Mouse (Mus musculus) ES-E14 (cell line): ENCODE measurements at regions not wholly inside any gene's neighbourhood (a gene's known extent, or its start where the extent isn't known, plus 50 kb on each side); places are given as distances from the start of the nearest gene placed in this dataset.

Experiments used
- DNase-seq: peaks from one replicate; pipeline ENCODE4 v3.0.0-alpha.2; 2013; ENCODE audit warnings: low read depth, low spot score
- H3K27ac ChIP-seq: 2 replicates; pipeline ENCODE4 v1.5.1; 2012; ENCODE audit warnings: low read depth, mild to moderate bottlenecking, low read length, moderate library complexity, mixed read lengths; ENCODE audit not compliant: poor library complexity, insufficient read depth, severe bottlenecking
- H3K36me3 ChIP-seq: 2 replicates; pipeline ENCODE4 v1.6.1; 2012; ENCODE audit warnings: mild to moderate bottlenecking, low read length, moderate library complexity, mixed read lengths; ENCODE audit not compliant: control insufficient read depth, poor library complexity, insufficient read depth, severe bottlenecking
- H3K4me1 ChIP-seq, 2 experiments: fragments of 150-350 bp in 1 of 2; sonication (generic) in 1 of 2; 2 replicates each; pipeline ENCODE4 v1.6.1; 2012; ENCODE audit warnings: low read length in 2 of 2, mild to moderate bottlenecking in 1 of 2, mixed read lengths in 1 of 2; ENCODE audit not compliant: control insufficient read depth in 2 of 2, insufficient read depth in 2 of 2, poor library complexity in 1 of 2
- H3K4me3 ChIP-seq, 2 experiments: fragments of 150-350 bp in 1 of 2; sonication (generic) in 1 of 2; 2 replicates each; pipeline ENCODE4 v1.5.1; 2012; ENCODE audit warnings: low read length in 2 of 2, low read depth in 1 of 2, mild to moderate bottlenecking in 1 of 2, mixed read lengths in 1 of 2; ENCODE audit not compliant: insufficient read depth in 1 of 2, poor library complexity in 1 of 2, severe bottlenecking in 1 of 2
- H3K9ac ChIP-seq: 2 replicates; pipeline ENCODE4 v1.6.1; 2012; ENCODE audit warnings: low read depth, mild to moderate bottlenecking, low read length, mixed read lengths; ENCODE audit not compliant: poor library complexity, insufficient read depth, severe bottlenecking
- H3K9me3 ChIP-seq: fragments of 150-350 bp; sonication (generic); 2 replicates; pipeline ENCODE4 v1.6.1; 2012; ENCODE audit warnings: low read depth, mild to moderate bottlenecking, low read length; ENCODE audit not compliant: control insufficient read depth, insufficient read depth
- CHD2 ChIP-seq: IDR thresholded peaks from 2 replicates; pipeline ENCODE4 v1.6.1; 2014; ENCODE audit warnings: mild to moderate bottlenecking, low read depth, low read length, inconsistent platforms
- HCFC1 ChIP-seq: IDR thresholded peaks from 2 replicates; pipeline ENCODE4 v1.6.1; 2012; ENCODE audit warnings: low read length, inconsistent platforms, borderline replicate concordance; ENCODE audit not compliant: insufficient read depth
- MAFK ChIP-seq: IDR thresholded peaks from 2 replicates; pipeline ENCODE4 v1.6.1; 2014; ENCODE audit warnings: mild to moderate bottlenecking, low read depth, low read length, inconsistent platforms; ENCODE audit not compliant: insufficient read depth
- ZC3H11A ChIP-seq: IDR thresholded peaks from 2 replicates; pipeline ENCODE4 v1.6.1; 2012; ENCODE audit warnings: low read depth, mild to moderate bottlenecking, inconsistent platforms, low read length, borderline replicate concordance
- ZNF384 ChIP-seq: IDR thresholded peaks from 2 replicates; pipeline ENCODE4 v1.6.1; 2012; ENCODE audit warnings: low read depth, low read length, inconsistent platforms
- in situ Hi-C, 2 experiments: fragments of 600-800 bp; cut with MboI; formaldehyde crosslinking; loops; one replicate each; pipeline ENCODE4 v1.15.1; 2025; ENCODE audit warnings: low sequenced_read_pairs in 2 of 2, inconsistent platforms in 1 of 2; ENCODE audit not compliant: unreplicated experiment in 2 of 2

GRCm38 (mm10) chr9:101510807-101511206, 259.2 kb upstream of the Ppp2r3a start:
- Histone ChIP-seq H3K36me3 (no peaks in the 10 kb centered on the region), H3K27ac (no peak overlapping the region), H3K9me3 (no peaks in the 10 kb centered on the region), H3K4me3 (no peak overlapping the region), H3K9ac (no peak overlapping the region), H3K4me1 (no peaks in the 10 kb centered on the region)
- in situ Hi-C loops, result no loop called here
- no peak for DNase-seq
- TF ChIP-seq MAFK (no peak), HCFC1 (no peak), CHD2 (no peak), ZNF384 (no peak), ZC3H11A (no peak)

- TF ChIP-seq MAFK (no peak), CHD2 (no peak), ZC3H11A (no peak), ZNF384 (no peak), HCFC1 (no peak)
- Histone ChIP-seq H3K9ac (no peak overlapping the region), H3K36me3 (no peaks in the 10 kb centered on the region), H3K9me3 (no peaks in the 10 kb centered on the region), H3K4me3 (no peak overlapping the region), H3K4me1 (no peaks in the 10 kb centered on the region), H3K27ac (no peak overlapping the region)
- DNase-seq, result no peak
- in situ Hi-C loops, result no loop called here
These were observed 257.6 kb upstream of the Ppp2r3a start for GRCm38 (mm10) chr9:101509196-101509595.

- Histone ChIP-seq H3K4me1 (no peaks in the 10 kb centered on the region), H3K9ac (no peak overlapping the region), H3K36me3 (no peaks in the 10 kb centered on the region), H3K9me3 (no peaks in the 10 kb centered on the region), H3K4me3 (no peak overlapping the region), H3K27ac (no peak overlapping the region)
- TF ChIP-seq MAFK (no peak), CHD2 (no peak), ZNF384 (no peak), HCFC1 (no peak), ZC3H11A (no peak)
- in situ Hi-C loops, result no loop called here
- DNase-seq, result no peak
These were observed 255.6 kb upstream of the Ppp2r3a start for GRCm38 (mm10) chr9:101507023-101507690.

- in situ Hi-C loops, result no loop called here
These were observed 250.3 kb upstream of the Ppp2r3a start for GRCm38 (mm10) chr9:101501706-101502465.

More at GRCm38 (mm10) chr9:101501706-101502465, 250.3 kb upstream of the Ppp2r3a start:
- Histone ChIP-seq H3K9ac (no peak overlapping the region), H3K36me3 (no peaks in the 10 kb centered on the region), H3K9me3 (no peaks in the 10 kb centered on the region), H3K27ac (no peak overlapping the region), H3K4me3 (no peak overlapping the region), H3K4me1 (no peaks in the 10 kb centered on the region)
- DNase-seq, result no peak
- no peak for TF ChIP-seq ZC3H11A
- TF ChIP-seq HCFC1, result no peak
- TF ChIP-seq ZNF384, result no peak
- TF ChIP-seq CHD2, result no peak
- no peak for TF ChIP-seq MAFK
